Mouse (Mus musculus): ENCODE data around the gene AU041133. TPM values are rescaled to one million over a fixed set of nuclear protein-coding genes. Genes with fewer than 3 reads are reported as not detected.

Gene AU041133
- 1 to 10 TPM; 1.7 to 1.9 TPM for total RNA-seq (2023)

GRCm38 (mm10) chr10:82127850-82128401, at the start of gene AU041133:
AU041133 (plus strand) TSS chr10:82128013.

GRCm38 (mm10) chr10:82082728-82083621, 44.8 kb upstream of the AU041133 start, which contains the start of gene BC024063:
BC024063 (plus strand) TSS chr10:82083353.

Other genes starting within 250 kb of the AU041133 start
- gene Zfp781, start 197.5 kb upstream of the AU041133 start, total RNA-seq (2023), result under 1 TPM in 1 of 2 experiments, not detected in 1; 0.44 TPM
- 1 to 10 TPM; 1.5 to 1.6 TPM for gene Zfp873, start 79.9 kb upstream of the AU041133 start, total RNA-seq (2023)
- 1 to 10 TPM; 1.1 to 1.5 TPM for gene BC024063, start 44.7 kb upstream of the AU041133 start, total RNA-seq (2023)
- 1 to 10 TPM in 1 of 2 experiments, under 1 TPM in 1; 0.72 to 1.2 TPM for gene Zfp938, start 113.3 kb downstream of the AU041133 start, total RNA-seq (2023)
- not detected for gene 4932415D10Rik, start 188.6 kb downstream of the AU041133 start, total RNA-seq (2023)
- gene Gm4924, start 226.2 kb downstream of the AU041133 start, total RNA-seq (2023), result 1 to 10 TPM in 1 of 2 experiments, under 1 TPM in 1; 0.77 to 1.5 TPM

Data from neutrophil, adult 83 days (primary cell).